Mouse (Mus musculus) bone marrow macrophage, adult 2 months (primary cell): ENCODE measurements at regions not wholly inside any gene's neighbourhood (a gene's known extent, or its start where the extent isn't known, plus 50 kb on each side); places are given as distances from the start of the nearest gene placed in this dataset.

ENCODE experiments used
- CTCF ChIP-seq: IDR thresholded peaks from 2 replicates; pipeline ENCODE4 v1.5.1; 2012; ENCODE audit warnings: low read depth, mild to moderate bottlenecking, low read length, moderate library complexity
- POLR2A ChIP-seq: IDR thresholded peaks from 2 replicates; pipeline ENCODE4 v1.6.1; 2012; ENCODE audit warnings: mild to moderate bottlenecking, low read depth, low read length, borderline replicate concordance

DNA sequence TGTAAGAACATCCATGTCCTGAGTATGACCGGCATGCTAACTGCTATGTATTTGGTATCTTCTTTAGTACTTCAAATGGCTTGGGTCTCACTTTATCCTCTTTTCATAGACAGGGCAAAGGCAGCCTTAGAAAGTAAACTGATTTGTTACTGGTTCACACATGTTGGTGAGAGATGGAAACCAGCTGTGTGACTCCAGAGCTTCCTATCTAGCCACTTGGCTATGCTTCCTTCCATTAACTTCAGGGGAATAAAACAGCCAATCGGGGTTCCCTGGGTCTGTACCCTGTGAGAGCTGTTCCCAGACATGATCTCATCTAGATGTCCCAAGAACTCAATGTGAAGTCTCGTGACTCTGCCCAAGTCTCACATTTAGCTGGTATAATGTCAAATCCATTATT, 203.5 kb downstream of the Rps15a start:
- TF ChIP-seq POLR2A (no peak), CTCF (no peak)
